Mouse (Mus musculus) forebrain, embryonic 11.5 days (tissue): ENCODE data around the gene Ric8b. TPM values are rescaled to one million over a fixed set of nuclear protein-coding genes. Genes with fewer than 3 reads are reported as not detected.

Source experiments
- ATAC-seq: fragments of 200-750 bp; cut with Nextera tagmentation; replicated peaks from 2 replicates; pipeline ENCODE4 v1.8.0; 2017; ENCODE audit warnings: moderate TSS enrichment; ENCODE audit not compliant: low FRiP score
- DNase-seq: peaks from one replicate; pipeline ENCODE4 v3.0.0-alpha.2; 2017; ENCODE audit warnings: low spot score
- H3K27ac ChIP-seq: fragments of 300-500 bp; sonication (generic); 2 replicates; pipeline ENCODE4 v1.5.1; 2014; ENCODE audit warnings: low read depth, low read length
- H3K27me3 ChIP-seq: fragments of 300-500 bp; sonication (generic); 2 replicates; pipeline ENCODE4 v1.6.1; 2014; ENCODE audit warnings: mild to moderate bottlenecking, low read length, mixed read lengths; ENCODE audit not compliant: control insufficient read depth, insufficient read depth
- H3K36me3 ChIP-seq: fragments of 300-500 bp; sonication (generic); 2 replicates; pipeline ENCODE4 v1.6.1; 2014; ENCODE audit warnings: mild to moderate bottlenecking, low read length, moderate library complexity, mixed read lengths; ENCODE audit not compliant: control insufficient read depth, insufficient read depth
- H3K4me1 ChIP-seq: fragments of 300-500 bp; sonication (generic); replicated peaks from 2 replicates; pipeline ENCODE4 v1.6.1; 2014; ENCODE audit warnings: low read length, mixed read lengths; ENCODE audit not compliant: control insufficient read depth, insufficient read depth
- H3K4me2 ChIP-seq: fragments of 300-500 bp; sonication (generic); 2 replicates; pipeline ENCODE4 v1.6.1; 2014; ENCODE audit warnings: low read depth, mild to moderate bottlenecking, low read length, moderate library complexity, mixed read lengths; ENCODE audit not compliant: severe bottlenecking
- H3K4me3 ChIP-seq: fragments of 300-500 bp; sonication (generic); 2 replicates; pipeline ENCODE4 v1.5.1; 2014; ENCODE audit warnings: low read depth, low read length
- H3K9ac ChIP-seq: fragments of 300-500 bp; sonication (generic); 2 replicates; pipeline ENCODE4 v1.6.1; 2014; ENCODE audit warnings: low read length
- H3K9me3 ChIP-seq: fragments of 300-500 bp; sonication (generic); 2 replicates; pipeline ENCODE4 v1.6.1; 2016; ENCODE audit warnings: low read length, mixed read lengths; ENCODE audit not compliant: control insufficient read depth
- WGBS: fragments of 180-500 bp; shearing (Covaris S2); extraction: QIAGEN DNeasy Blood & Tissue Kit; methylation state at CpG from one replicate; pipeline ENCODE4 v1.1.7; 2014; 5-methylcytosine and 5-hydroxymethylcytosine counted together
- polyA plus RNA-seq: library from polyadenylated mRNA; unstranded; fragments of >200 nt; fragmentation: Nextera tagmentation; extraction: Ambion mirVana; gene quantifications from 2 replicates; pipeline ENCODE4 v1.2.1, GENCODE M21; 2014

Gene Ric8b
- polyA plus RNA-seq, result 22.4 and 27.4 TPM in 2 replicates

DNA sequence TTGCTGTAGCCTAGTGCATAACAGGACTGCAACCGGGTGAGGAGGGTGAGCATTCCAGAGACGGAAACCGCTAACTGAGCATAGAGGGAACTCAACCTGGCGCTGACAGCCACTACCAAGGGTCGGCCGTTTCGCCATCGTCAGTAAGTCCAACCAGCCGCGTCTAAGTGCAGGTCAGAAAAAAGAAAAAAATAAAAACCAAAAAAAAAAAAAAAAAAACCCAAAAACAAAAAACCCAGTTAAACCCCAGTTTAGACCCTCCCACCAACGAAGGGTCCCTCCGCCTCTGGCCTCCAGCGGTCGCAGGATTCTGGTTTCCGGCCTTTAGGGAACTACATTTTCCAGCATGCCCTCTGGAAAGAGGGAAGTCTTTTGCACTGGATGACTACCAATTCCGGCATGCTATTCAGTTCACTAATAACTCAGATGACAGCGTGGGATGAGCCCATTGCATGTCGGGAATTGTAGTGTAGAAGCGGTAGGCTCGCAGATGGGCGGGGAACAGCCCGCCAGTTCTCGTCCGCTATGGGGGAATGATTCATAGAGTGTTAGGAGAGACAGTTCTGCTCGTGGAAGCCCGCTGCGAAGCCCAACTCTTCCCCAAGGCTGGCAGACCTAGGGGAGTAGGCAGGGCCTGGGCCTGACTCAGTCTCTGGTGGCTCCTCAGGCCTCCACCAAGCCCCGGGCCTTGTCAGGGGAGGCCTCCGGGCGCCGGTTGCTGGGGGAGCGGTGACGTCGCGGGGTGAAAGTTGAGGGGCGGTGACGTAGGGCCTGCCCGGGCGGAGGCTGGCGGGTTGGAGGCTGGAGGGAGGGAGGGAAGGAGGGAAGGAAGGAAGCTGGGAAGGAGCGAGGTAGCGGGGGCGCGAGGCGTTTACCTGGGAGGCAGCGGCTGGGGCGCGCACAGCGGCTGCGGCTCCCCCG lies at the start of gene Ric8b:
Gene Ric8b, plus strand, starts transcription at position 807 of the 921 bp plus-strand sequence.
- under 1% methylated on average over 51 of the region's 51 CpGs for WGBS
- H3K4me1 ChIP-seq, result peaks cover 4% of the 10 kb centered on the region; the same call in 1 of the 2 replicates
- ATAC-seq, result peak; percentile 96

GRCm38 (mm10) chr10:84871285-84871684 lies 46.1 kb upstream of the Ric8b start:
- Histone ChIP-seq H3K4me2 (peak overlapping the region; percentile 31; the same call in 1 of the 2 replicates), H3K27ac (no peak overlapping the region), H3K9me3 (no peaks in the 10 kb centered on the region), H3K36me3 (no peaks in the 10 kb centered on the region), H3K4me1 (peaks cover 10% of the 10 kb centered on the region), H3K9ac (no peak overlapping the region), H3K27me3 (peaks cover 22% of the 10 kb centered on the region), H3K4me3 (no peak overlapping the region)
- whole genome bisulfite sequencing, result 16% methylated on average over 12 of the region's 12 CpGs
- ATAC-seq (peak; percentile 86), DNase-seq (peak; percentile 73)

More for the DNA sequence above, at the start of gene Ric8b:
- Histone ChIP-seq H3K9ac (peak within 1 kb of the TSS; percentile 92), H3K36me3 (no peaks in the 10 kb centered on the region), H3K4me2 (peak within 1 kb of the TSS; percentile 83), H3K9me3 (no peaks in the 10 kb centered on the region), H3K4me3 (peak within 1 kb of the TSS; percentile 90), H3K27ac (peak within 1 kb of the TSS; percentile 88), H3K27me3 (no peaks in the 10 kb centered on the region; the same call in 1 of the 2 replicates)
- peak; percentile 98 for DNase-seq

DNA sequence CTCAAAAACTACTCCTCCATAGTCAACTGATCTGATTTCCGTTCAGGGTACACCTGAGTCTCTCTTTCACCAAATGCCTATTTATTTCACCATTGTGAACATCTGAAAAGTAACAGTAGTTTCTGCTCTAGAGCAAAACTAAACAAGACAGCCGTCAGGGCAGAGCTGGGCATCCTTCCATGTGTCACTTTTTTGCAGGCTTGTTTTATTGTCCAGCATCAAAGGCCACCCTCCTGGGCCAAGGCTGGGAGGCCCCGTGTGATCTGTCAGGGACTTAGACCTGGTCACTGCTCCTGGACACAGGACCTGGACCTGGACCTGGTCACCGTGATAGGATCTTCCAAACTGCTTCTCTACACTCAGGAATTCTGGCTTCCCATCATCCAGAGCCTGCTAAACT lies 45.5 kb upstream of the Ric8b start:
- 55% methylated on average over 4 of the region's 4 CpGs for WGBS
- H3K36me3 ChIP-seq, result no peaks in the 10 kb centered on the region

DNA sequence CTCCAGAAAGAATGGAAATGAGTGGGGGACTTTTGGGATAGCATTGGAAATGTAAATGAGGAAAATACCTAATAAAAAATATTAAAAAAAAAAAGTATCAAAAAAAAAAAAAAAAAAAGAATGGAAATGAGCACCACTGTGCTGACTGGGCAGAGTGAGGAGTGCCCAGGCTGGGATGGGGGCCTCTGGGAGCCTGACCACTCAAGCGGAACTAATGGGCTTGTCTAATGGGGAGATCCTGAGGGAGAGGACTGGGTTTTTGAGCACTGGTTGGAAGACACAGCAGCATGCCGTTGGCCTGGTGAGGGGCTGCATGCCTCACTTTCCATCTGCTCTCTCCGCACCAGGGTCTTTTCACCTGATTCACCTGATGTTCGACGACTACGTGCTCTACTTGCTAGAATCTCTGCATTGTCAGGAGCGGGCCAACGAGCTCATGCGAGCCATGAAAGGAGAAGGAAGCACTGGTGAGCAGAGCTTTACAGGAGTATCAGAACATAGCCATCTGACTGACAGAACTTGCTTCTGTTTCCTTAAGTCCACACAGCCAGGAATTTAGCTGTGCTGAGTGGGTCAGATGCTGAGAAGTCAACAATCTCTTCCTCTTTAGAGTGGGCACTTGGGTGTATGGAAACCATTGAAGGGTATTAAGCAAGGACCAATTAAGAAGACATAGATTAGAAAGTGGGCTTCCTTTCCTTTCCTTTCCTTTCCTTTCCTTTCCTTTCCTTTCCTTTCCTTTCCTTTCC lies 37.4 kb upstream of the Ric8b start:
- no peaks in the 10 kb centered on the region for H3K27me3 ChIP-seq
- WGBS, result 79% methylated on average over 9 of the region's 9 CpGs
- no peak overlapping the region for H3K9ac ChIP-seq
- no peaks in the 10 kb centered on the region for H3K9me3 ChIP-seq
- no peak overlapping the region for H3K27ac ChIP-seq
- no peak overlapping the region for H3K4me3 ChIP-seq
- H3K4me1 ChIP-seq, result no peaks in the 10 kb centered on the region
- no peaks in the 10 kb centered on the region for H3K36me3 ChIP-seq
- no peak for DNase-seq
- H3K4me2 ChIP-seq, result no peak overlapping the region
- ATAC-seq, result no peak

More for the DNA sequence above, 45.5 kb upstream of the Ric8b start:
- Histone ChIP-seq H3K4me1 (peaks cover 10% of the 10 kb centered on the region), H3K27me3 (peaks cover 22% of the 10 kb centered on the region), H3K4me3 (no peak overlapping the region), H3K4me2 (no peak overlapping the region), H3K27ac (no peak overlapping the region), H3K9me3 (no peaks in the 10 kb centered on the region), H3K9ac (no peak overlapping the region)
- ATAC-seq, result no peak
- peak; percentile 44 for DNase-seq

GRCm38 (mm10) chr10:84882528-84882927 lies 34.9 kb upstream of the Ric8b start:
- no peak for ATAC-seq
- DNase-seq, result no peak
- Histone ChIP-seq H3K9ac (no peak overlapping the region), H3K36me3 (no peaks in the 10 kb centered on the region), H3K9me3 (no peaks in the 10 kb centered on the region), H3K27me3 (no peaks in the 10 kb centered on the region), H3K4me3 (no peak overlapping the region), H3K4me1 (no peaks in the 10 kb centered on the region), H3K4me2 (no peak overlapping the region), H3K27ac (no peak overlapping the region)
- WGBS, result 93% methylated on average over 2 of the region's 2 CpGs

DNA sequence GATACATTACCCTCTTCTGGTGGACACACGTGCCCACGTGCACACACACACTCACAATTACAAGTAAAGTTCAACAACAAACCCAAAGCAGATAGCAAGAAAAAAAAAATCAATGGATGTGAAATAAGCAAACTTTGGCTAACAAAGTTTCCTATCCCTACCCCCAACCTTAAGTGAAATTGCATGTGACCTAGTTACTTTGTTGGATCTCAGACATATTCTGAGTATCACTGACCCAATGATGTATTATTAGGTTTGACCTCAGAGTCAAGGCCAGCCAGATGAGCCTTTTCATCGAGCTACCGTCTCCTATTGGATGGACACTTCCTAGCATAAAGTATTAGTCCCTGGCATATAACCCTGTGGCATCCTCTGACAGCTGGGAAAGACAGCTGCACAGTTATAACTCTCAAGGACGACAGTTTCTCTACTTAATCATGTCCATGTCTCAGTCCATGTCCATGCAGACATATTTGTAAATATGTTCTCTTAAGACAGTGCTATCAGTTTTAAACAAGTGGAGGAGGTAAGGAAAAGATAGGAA lies 32.0 kb upstream of the Ric8b start:
- 82% methylated on average over 5 of the region's 5 CpGs for WGBS
- no peak for DNase-seq
- Histone ChIP-seq H3K36me3 (no peaks in the 10 kb centered on the region), H3K4me3 (no peak overlapping the region), H3K4me2 (no peak overlapping the region), H3K9me3 (no peaks in the 10 kb centered on the region), H3K9ac (no peak overlapping the region), H3K27ac (no peak overlapping the region), H3K4me1 (peaks cover 7% of the 10 kb centered on the region), H3K27me3 (no peaks in the 10 kb centered on the region)
- ATAC-seq, result no peak

GRCm38 (mm10) chr10:84886221-84886627 lies 31.2 kb upstream of the Ric8b start:
- no peak for DNase-seq
- no peak overlapping the region for H3K27ac ChIP-seq
- no peak for ATAC-seq
- 35% methylated on average over 6 of the region's 6 CpGs for WGBS
- no peak overlapping the region for H3K4me2 ChIP-seq
- no peak overlapping the region for H3K9ac ChIP-seq
- H3K4me1 ChIP-seq, result peaks cover 7% of the 10 kb centered on the region
- no peaks in the 10 kb centered on the region for H3K36me3 ChIP-seq
- H3K27me3 ChIP-seq, result no peaks in the 10 kb centered on the region
- H3K4me3 ChIP-seq, result no peak overlapping the region
- H3K9me3 ChIP-seq, result no peaks in the 10 kb centered on the region

GRCm38 (mm10) chr10:84886785-84887184 lies 30.6 kb upstream of the Ric8b start:
- Histone ChIP-seq H3K27me3 (no peaks in the 10 kb centered on the region), H3K27ac (no peak overlapping the region), H3K4me1 (peaks cover 7% of the 10 kb centered on the region), H3K4me3 (no peak overlapping the region), H3K9me3 (no peaks in the 10 kb centered on the region), H3K4me2 (no peak overlapping the region), H3K36me3 (no peaks in the 10 kb centered on the region), H3K9ac (no peak overlapping the region)
- ATAC-seq (no peak), DNase-seq (no peak)
- WGBS, result 87% methylated on average over 8 of the region's 8 CpGs
